Mouse (Mus musculus) limb, embryonic 12.5 days (tissue): ENCODE results near the gene Pcgf2. TPM values are rescaled to one million over a fixed set of nuclear protein-coding genes. Genes with fewer than 3 reads are reported as not detected.
"Not testable (repeated sequence)": the region's sequence is repeated elsewhere in the genome, so short reads cannot be mapped to it uniquely, and the experiment has no call there.

Experiments
- ATAC-seq: fragments of 200-750 bp; cut with Nextera tagmentation; 2 replicates; pipeline ENCODE4 v1.8.0; 2017; ENCODE audit warnings: low read depth, moderate TSS enrichment; ENCODE audit not compliant: insufficient number of reproducible peaks, insufficient read depth, low FRiP score, low TSS enrichment
- H3K27ac ChIP-seq: fragments of 300-500 bp; sonication (generic); 2 replicates; pipeline ENCODE4 v1.5.1; 2016; ENCODE audit warnings: mild to moderate bottlenecking, moderate library complexity
- H3K27me3 ChIP-seq: fragments of 300-500 bp; sonication (generic); 2 replicates; pipeline ENCODE4 v1.6.1; 2016; ENCODE audit warnings: mild to moderate bottlenecking, moderate library complexity
- H3K36me3 ChIP-seq: fragments of 300-500 bp; sonication (generic); 2 replicates; pipeline ENCODE4 v1.6.1; 2016; ENCODE audit warnings: mild to moderate bottlenecking, moderate library complexity
- H3K4me1 ChIP-seq: fragments of 300-500 bp; sonication (generic); replicated peaks from 2 replicates; pipeline ENCODE4 v1.6.1; 2016
- H3K4me2 ChIP-seq: fragments of 300-500 bp; sonication (generic); 2 replicates; pipeline ENCODE4 v1.6.1; 2016; ENCODE audit warnings: mild to moderate bottlenecking, moderate library complexity
- H3K4me3 ChIP-seq: fragments of 300-500 bp; sonication (generic); replicated peaks from 2 replicates; pipeline ENCODE4 v1.5.1; 2016; ENCODE audit warnings: mild to moderate bottlenecking
- H3K9ac ChIP-seq: fragments of 300-500 bp; sonication (generic); replicated peaks from 2 replicates; pipeline ENCODE4 v1.6.1; 2016; ENCODE audit warnings: mild to moderate bottlenecking, moderate library complexity
- H3K9me3 ChIP-seq: fragments of 300-500 bp; sonication (generic); 2 replicates; pipeline ENCODE4 v1.6.1; 2016; ENCODE audit warnings: mild to moderate bottlenecking, moderate library complexity
- WGBS: fragments of 180-500 bp; shearing (Covaris S2); methylation state at CpG from one replicate; pipeline ENCODE4 v1.1.7; 2016; 5-methylcytosine and 5-hydroxymethylcytosine counted together
- polyA plus RNA-seq: library from polyadenylated mRNA; unstranded; fragments of >200 nt; fragmentation: Nextera tagmentation; extraction: Ambion mirVana; gene quantifications from 2 replicates; pipeline ENCODE4 v1.2.1, GENCODE M21; 2016

Gene Pcgf2
- polyA plus RNA-seq, 1 experiment from 2014 or later, result 20.2 TPM

GRCm38 (mm10) chr11:97739155-97739554 is 38.9 kb upstream of the Pcgf2 start:
- Histone ChIP-seq H3K4me3 (no peak overlapping the region), H3K9ac (no peak overlapping the region), H3K36me3 (peaks cover 6% of the 10 kb centered on the region; the same call in 1 of the 2 replicates), H3K27me3 (no peaks in the 10 kb centered on the region), H3K9me3 (0 out of 2 replicates have a peak, but pooled peaks cover 3% of the 10 kb centered on the region), H3K27ac (no peak overlapping the region), H3K4me1 (peaks cover 20% of the 10 kb centered on the region), H3K4me2 (no peak overlapping the region)
- no peak for ATAC-seq
- WGBS, result 91% methylated on average over 3 of the region's 3 CpGs

GRCm38 (mm10) chr11:97738703-97739102 is 38.4 kb upstream of the Pcgf2 start:
- H3K27me3 ChIP-seq, result no peaks in the 10 kb centered on the region
- H3K27ac ChIP-seq, result no peak overlapping the region
- 67% methylated on average over 6 of the region's 6 CpGs for whole genome bisulfite sequencing
- ATAC-seq, result no peak
- peaks cover 6% of the 10 kb centered on the region; the same call in 1 of the 2 replicates for H3K36me3 ChIP-seq
- no peak overlapping the region for H3K4me2 ChIP-seq
- no peak overlapping the region for H3K4me3 ChIP-seq
- no peak overlapping the region for H3K9ac ChIP-seq
- H3K9me3 ChIP-seq, result 0 out of 2 replicates have a peak, but pooled peaks cover 3% of the 10 kb centered on the region
- peaks cover 22% of the 10 kb centered on the region for H3K4me1 ChIP-seq

- Histone ChIP-seq H3K4me3 (no peak overlapping the region), H3K9me3 (0 out of 2 replicates have a peak, but pooled peaks cover 3% of the 10 kb centered on the region), H3K36me3 (peaks cover 6% of the 10 kb centered on the region), H3K4me1 (peaks cover 16% of the 10 kb centered on the region), H3K27ac (no peak overlapping the region), H3K9ac (no peak overlapping the region), H3K27me3 (no peaks in the 10 kb centered on the region), H3K4me2 (no peak overlapping the region)
- ATAC-seq, result no peak
- 79% methylated on average over 4 of the region's 4 CpGs for WGBS
Measured at GRCm38 (mm10) chr11:97737600-97737999, 37.3 kb upstream of the Pcgf2 start.

- WGBS, result 86% methylated on average over 5 of the region's 5 CpGs
- no peak overlapping the region for H3K9ac ChIP-seq
- H3K36me3 ChIP-seq, result peaks cover 15% of the 10 kb centered on the region
- H3K9me3 ChIP-seq, result 0 out of 2 replicates have a peak, but pooled peaks cover 3% of the 10 kb centered on the region
- no peak overlapping the region for H3K4me3 ChIP-seq
- H3K4me2 ChIP-seq, result no peak overlapping the region
- H3K4me1 ChIP-seq, result peaks cover 11% of the 10 kb centered on the region
- H3K27ac ChIP-seq, result no peak overlapping the region
- no peaks in the 10 kb centered on the region for H3K27me3 ChIP-seq
- no peak for ATAC-seq
Measured at GRCm38 (mm10) chr11:97736645-97737044, 36.3 kb upstream of the Pcgf2 start.

- not testable (repeated sequence) for H3K27ac ChIP-seq, ATAC-seq, H3K9me3 ChIP-seq, H3K4me2 ChIP-seq, H3K9ac ChIP-seq, H3K27me3 ChIP-seq, H3K4me3 ChIP-seq
- H3K4me1 ChIP-seq, result peaks cover 11% of the 10 kb centered on the region
- H3K36me3 ChIP-seq, result peaks cover 27% of the 10 kb centered on the region
- WGBS, result 83% methylated on average over 5 of the region's 5 CpGs
Measured at GRCm38 (mm10) chr11:97734810-97735209, 34.5 kb upstream of the Pcgf2 start.

- no peak for ATAC-seq
- Histone ChIP-seq H3K9ac (0 out of 2 replicates have a peak overlapping the region, but pooled peaks have one; percentile 34), H3K27me3 (no peaks in the 10 kb centered on the region), H3K4me2 (no peak overlapping the region), H3K4me1 (peaks cover 11% of the 10 kb centered on the region), H3K27ac (no peak overlapping the region), H3K9me3 (no peaks in the 10 kb centered on the region), H3K4me3 (no peak overlapping the region), H3K36me3 (peaks cover 38% of the 10 kb centered on the region)
- WGBS, result 7% methylated on average over 10 of the region's 10 CpGs
Measured at GRCm38 (mm10) chr11:97733689-97734088, 33.4 kb upstream of the Pcgf2 start.

GRCm38 (mm10) chr11:97728730-97729129 is 28.4 kb upstream of the Pcgf2 start:
- Histone ChIP-seq H3K4me3 (no peak overlapping the region), H3K4me2 (no peak overlapping the region), H3K9ac (no peak overlapping the region), H3K27me3 (no peaks in the 10 kb centered on the region), H3K36me3 (peaks cover 85% of the 10 kb centered on the region), H3K9me3 (no peaks in the 10 kb centered on the region), H3K27ac (no peak overlapping the region), H3K4me1 (peaks cover 5% of the 10 kb centered on the region)
- 70% methylated on average over 7 of the region's 7 CpGs for WGBS
- no peak for ATAC-seq

- H3K36me3 ChIP-seq, result peaks cover 90% of the 10 kb centered on the region
- H3K27ac ChIP-seq, result no peak overlapping the region
- H3K9me3 ChIP-seq, result no peaks in the 10 kb centered on the region
- peaks cover under 1% of the 10 kb centered on the region for H3K4me1 ChIP-seq
- H3K9ac ChIP-seq, result no peak overlapping the region
- ATAC-seq, result no peak
- 44% methylated on average over 7 of the region's 7 CpGs for WGBS
- H3K27me3 ChIP-seq, result no peaks in the 10 kb centered on the region
- no peak overlapping the region for H3K4me2 ChIP-seq
- no peak overlapping the region for H3K4me3 ChIP-seq
Measured at GRCm38 (mm10) chr11:97728311-97728710, 28.0 kb upstream of the Pcgf2 start.

GRCm38 (mm10) chr11:97723709-97724108 is 23.4 kb upstream of the Pcgf2 start:
- Histone ChIP-seq H3K9me3 (peaks cover 7% of the 10 kb centered on the region; the same call in 1 of the 2 replicates), H3K27me3 (no peaks in the 10 kb centered on the region), H3K36me3 (peaks cover 99% of the 10 kb centered on the region), H3K4me2 (no peak overlapping the region), H3K4me3 (no peak overlapping the region), H3K9ac (no peak overlapping the region), H3K4me1 (no peaks in the 10 kb centered on the region), H3K27ac (no peak overlapping the region)
- 84% methylated on average over 7 of the region's 7 CpGs for WGBS
- no peak for ATAC-seq

- WGBS, result 83% methylated on average over 4 of the region's 4 CpGs
- H3K27ac ChIP-seq, result no peak overlapping the region
- ATAC-seq, result no peak
- no peak overlapping the region for H3K4me2 ChIP-seq
- no peak overlapping the region for H3K9ac ChIP-seq
- peaks cover 98% of the 10 kb centered on the region for H3K36me3 ChIP-seq
- no peak overlapping the region for H3K4me3 ChIP-seq
- no peaks in the 10 kb centered on the region for H3K4me1 ChIP-seq
- no peaks in the 10 kb centered on the region for H3K27me3 ChIP-seq
- H3K9me3 ChIP-seq, result peaks cover 7% of the 10 kb centered on the region; the same call in 1 of the 2 replicates
Measured at GRCm38 (mm10) chr11:97721338-97721737, 21.0 kb upstream of the Pcgf2 start.

- H3K9me3 ChIP-seq, result peaks cover 7% of the 10 kb centered on the region; the same call in 1 of the 2 replicates
- no peak overlapping the region for H3K27ac ChIP-seq
- ATAC-seq, result no peak
- H3K4me2 ChIP-seq, result no peak overlapping the region
- H3K4me1 ChIP-seq, result no peaks in the 10 kb centered on the region
- peaks cover 94% of the 10 kb centered on the region for H3K36me3 ChIP-seq
- H3K27me3 ChIP-seq, result no peaks in the 10 kb centered on the region
- H3K9ac ChIP-seq, result no peak overlapping the region
- WGBS, result 94% methylated on average over 4 of the region's 4 CpGs
- no peak overlapping the region for H3K4me3 ChIP-seq
Measured at GRCm38 (mm10) chr11:97719041-97719440, 18.7 kb upstream of the Pcgf2 start.

GRCm38 (mm10) chr11:97718281-97718860 is 18.1 kb upstream of the Pcgf2 start:
- WGBS, result 86% methylated on average over 15 of the region's 15 CpGs
- H3K9me3 ChIP-seq, result peaks cover 7% of the 10 kb centered on the region; the same call in 1 of the 2 replicates
- no peak overlapping the region for H3K4me2 ChIP-seq
- H3K4me1 ChIP-seq, result no peaks in the 10 kb centered on the region
- no peak overlapping the region for H3K4me3 ChIP-seq
- H3K36me3 ChIP-seq, result peaks cover 94% of the 10 kb centered on the region
- no peaks in the 10 kb centered on the region for H3K27me3 ChIP-seq
- H3K9ac ChIP-seq, result no peak overlapping the region
- H3K27ac ChIP-seq, result no peak overlapping the region
- no peak for ATAC-seq
